Mouse (Mus musculus): ENCODE measurements at regions not wholly inside any gene's neighbourhood (a gene's known extent, or its start where the extent isn't known, plus 50 kb on each side); places are given as distances from the start of the nearest gene placed in this dataset.

GRCm38 (mm10) chr10:117496064-117497011 is 116.5 kb upstream of the Cpsf6 start:
- no peak for DNase-seq

GRCm38 (mm10) chr10:117494171-117494701 is 114.4 kb upstream of the Cpsf6 start:
- no peak for DNase-seq

- DNase-seq, result no peak
Observed at GRCm38 (mm10) chr10:117493824-117494121, 114.0 kb upstream of the Cpsf6 start.

- no peak for DNase-seq
Observed at GRCm38 (mm10) chr10:117493091-117493823, 113.4 kb upstream of the Cpsf6 start.

GRCm38 (mm10) chr10:117492391-117492990 is 112.7 kb upstream of the Cpsf6 start:
- no peak for DNase-seq

GRCm38 (mm10) chr10:117491711-117492110 is 111.9 kb upstream of the Cpsf6 start:
- no peak for DNase-seq

- no peak for DNase-seq
Observed at GRCm38 (mm10) chr10:117490851-117491595, 111.2 kb upstream of the Cpsf6 start.

GRCm38 (mm10) chr10:117483091-117483600 is 103.3 kb upstream of the Cpsf6 start:
- DNase-seq, result no peak

GRCm38 (mm10) chr10:117482361-117482760 is 102.5 kb upstream of the Cpsf6 start:
- no peak for DNase-seq

- DNase-seq, result no peak
Observed at GRCm38 (mm10) chr10:117481341-117481990, 101.7 kb upstream of the Cpsf6 start.

- no peak for DNase-seq
Observed at GRCm38 (mm10) chr10:117480456-117480850, 100.6 kb upstream of the Cpsf6 start.

GRCm38 (mm10) chr10:117479721-117480455 is 100.1 kb upstream of the Cpsf6 start:
- DNase-seq, result no peak

- no peak for DNase-seq
Observed at GRCm38 (mm10) chr10:117478931-117479280, 99.1 kb upstream of the Cpsf6 start.

- DNase-seq, result peak; percentile 30
Observed at GRCm38 (mm10) chr10:117478202-117478930, 98.6 kb upstream of the Cpsf6 start.

- DNase-seq, result no peak
Observed at GRCm38 (mm10) chr10:117477331-117478201, 97.8 kb upstream of the Cpsf6 start.

- DNase-seq, result no peak
Observed at GRCm38 (mm10) chr10:117475086-117475945, 95.5 kb upstream of the Cpsf6 start.

- no peak for DNase-seq
Observed at GRCm38 (mm10) chr10:117474351-117475085, 94.7 kb upstream of the Cpsf6 start.

GRCm38 (mm10) chr10:117473471-117473870 is 93.7 kb upstream of the Cpsf6 start:
- no peak for DNase-seq

Data from layer of hippocampus, adult 9-11 months (tissue).